Comparison of ENCODE assay signal across 12 mouse cellular contexts in the genomic region with DNA sequence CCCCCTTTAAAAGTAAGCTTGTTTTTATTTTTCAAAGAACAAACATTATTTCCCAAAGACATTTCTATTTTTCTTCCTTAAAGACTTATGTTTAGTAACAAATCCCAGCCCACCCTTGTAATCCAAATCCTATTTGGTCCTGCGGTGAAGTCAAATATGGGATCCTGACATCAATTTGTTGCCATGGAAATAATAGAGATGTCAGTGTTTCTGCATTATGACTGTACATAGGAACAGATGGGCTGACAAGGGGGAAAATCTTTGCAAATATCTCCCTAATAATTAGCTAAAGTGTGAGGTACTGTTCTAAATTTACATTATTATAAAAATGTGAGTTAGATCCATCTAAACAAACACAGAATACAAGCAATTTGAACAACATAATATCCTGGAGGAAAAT.
"Had no signal": no experiment of that assay in that cellular context is flagged by ENCODE, and none has a peak within 500 bp of the region (broad histone marks: within the 10 kb centered on the region; RNA-seq: fewer than 3 reads in every experiment).

No protein-coding gene starts in this region.

- H3K36me3 ChIP-seq: limb, embryonic 13.5 days; neural tube, embryonic 12.5 days had no signal

- H3K9ac ChIP-seq: limb, embryonic 13.5 days; liver, embryonic 14.5 days; neural tube, embryonic 12.5 days had no signal

- H3K4me3 ChIP-seq: limb, embryonic 13.5 days; neural tube, embryonic 12.5 days had no signal

- H3K27ac ChIP-seq: limb, embryonic 13.5 days; liver, embryonic 14.5 days; neural tube, embryonic 12.5 days had no signal

- H3K4me2 ChIP-seq: limb, embryonic 13.5 days; neural tube, embryonic 12.5 days had no signal

- H3K9me3 ChIP-seq: limb, embryonic 13.5 days; neural tube, embryonic 12.5 days had no signal

- H3K4me1 ChIP-seq: neural tube, embryonic 12.5 days had no signal

- H3K27me3 ChIP-seq: limb, embryonic 13.5 days; neural tube, embryonic 12.5 days had no signal

- DNase-seq: kidney, adult 18-20 months; kidney, postnatal 10 days; layer of hippocampus, adult 9-11 months; layer of hippocampus, postnatal 36 days; lung, adult 18-20 months; right cerebral cortex, postnatal 4 days; spleen, adult 18-20 months; thymus, adult 18-20 months; thymus, postnatal 14 days had no signal
